Mouse (Mus musculus) neutrophil, adult 5-6 weeks (primary cell): ENCODE measurements around the gene Vapb. TPM values are rescaled to one million over a fixed set of nuclear protein-coding genes. Genes with fewer than 3 reads are reported as not detected.

Experiments used
- ATAC-seq: fragments of 151-379, 151-347 bp; 2 replicates; pipeline ENCODE4 v1.8.0; 2017; ENCODE audit warnings: mild to moderate bottlenecking, moderate TSS enrichment; ENCODE audit not compliant: insufficient number of reproducible peaks, poor library complexity, low FRiP score, severe bottlenecking; ENCODE audit errors: extremely low read depth
- total RNA-seq: library from RNA; stranded (forward); fragments of 200-1000 nt; gene quantifications from 2 replicates; pipeline ENCODE4 v1.2.3, GENCODE M21; 2017

Gene Vapb
- total RNA-seq, 1 experiment from 2014 or later: 68.0 TPM

- no peak for ATAC-seq
Observed at GRCm38 (mm10) chr2:173810036-173810850, 72.9 kb downstream of the Vapb start.

GRCm38 (mm10) chr2:173810851-173811130 is 73.5 kb downstream of the Vapb start:
- no peak for ATAC-seq

DNA sequence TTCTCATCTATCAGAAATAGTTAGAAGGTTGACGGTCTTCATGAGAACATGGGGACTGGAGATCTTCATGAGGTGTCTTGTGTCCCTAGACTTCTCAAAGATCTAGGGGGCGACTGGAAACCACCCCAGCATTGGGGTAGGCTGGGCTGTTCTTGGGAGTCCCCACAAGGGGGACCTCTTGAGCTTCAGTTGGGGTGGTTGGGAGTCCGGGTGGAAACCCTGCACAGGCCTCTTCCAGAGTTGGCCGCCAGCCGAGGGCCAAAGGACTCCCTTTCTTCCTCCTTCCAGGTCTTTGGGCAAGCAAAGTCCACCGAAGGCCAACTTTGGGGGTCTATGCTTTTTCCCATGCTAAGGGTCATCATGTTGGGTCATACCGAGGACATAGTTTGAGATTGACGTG is 74.5 kb downstream of the Vapb start:
- no peak for ATAC-seq

DNA sequence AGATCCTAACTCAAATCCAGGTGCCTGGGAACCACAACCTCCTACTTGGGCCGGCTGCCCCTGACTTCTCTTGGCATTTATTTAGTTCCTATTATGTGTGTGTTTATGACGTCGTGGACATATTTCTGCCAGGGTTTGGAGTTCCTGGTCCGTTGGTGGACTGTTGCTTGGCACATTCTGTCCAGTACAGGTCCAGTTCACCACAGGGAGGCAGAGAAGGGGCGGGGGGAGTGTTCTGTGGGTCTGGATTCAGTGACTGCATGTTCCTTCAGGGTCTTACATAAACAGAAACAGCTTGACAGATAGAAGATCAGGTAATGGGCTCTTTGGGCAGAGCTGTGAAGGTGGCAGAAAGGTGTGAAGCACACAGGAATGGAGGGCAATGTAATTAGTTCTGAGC is 75.8 kb downstream of the Vapb start:
- ATAC-seq: no peak

- no peak for ATAC-seq
Observed at GRCm38 (mm10) chr2:173826287-173826686, 89.0 kb downstream of the Vapb start.

DNA sequence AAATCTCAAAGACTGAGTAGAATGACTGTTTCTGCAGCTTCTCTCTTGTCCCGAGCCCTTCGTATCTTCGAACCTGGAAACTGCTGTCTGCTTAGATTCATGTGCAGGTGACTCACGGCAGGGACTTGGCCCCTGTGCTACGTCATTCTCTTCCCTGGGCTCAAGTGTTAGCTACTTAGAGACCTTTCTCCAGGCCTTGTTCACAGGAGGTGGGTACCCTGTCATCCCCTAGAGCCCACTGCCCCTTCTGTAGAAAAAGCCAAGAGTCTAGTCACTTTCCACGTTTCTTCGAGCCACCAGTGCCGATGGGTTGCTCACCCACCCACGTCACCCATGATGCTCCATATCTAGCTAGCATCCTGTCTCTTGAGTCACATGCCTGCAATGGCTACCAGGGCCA is 89.9 kb downstream of the Vapb start:
- no peak for ATAC-seq

DNA sequence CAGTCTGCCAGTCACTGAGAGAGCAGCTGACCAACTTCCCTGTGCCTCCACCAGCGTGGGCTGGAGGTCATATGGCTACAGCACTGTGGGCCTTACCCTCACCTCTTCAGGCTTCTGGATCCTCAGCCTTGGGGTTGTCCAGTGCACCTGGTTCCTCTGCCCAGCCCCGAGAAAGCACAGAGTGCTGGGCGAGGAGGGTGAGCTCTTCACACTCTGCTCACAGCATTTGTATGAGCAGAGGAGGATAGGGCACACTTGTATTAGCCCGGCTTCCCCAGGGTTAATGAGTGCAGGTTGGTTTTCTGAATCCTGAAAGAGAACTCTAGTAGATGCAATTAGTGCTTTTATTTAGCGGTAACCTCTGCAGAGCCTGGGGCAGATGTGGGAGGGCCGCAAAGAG is 90.8 kb downstream of the Vapb start:
- no peak for ATAC-seq

GRCm38 (mm10) chr2:173832828-173833492 is 95.6 kb downstream of the Vapb start:
- ATAC-seq: no peak

Other genes with a start within 250 kb of the Vapb start
- not detected in 2 replicates for gene 1700021F07Rik, start 214.9 kb upstream of the Vapb start, total RNA-seq
- gene Ankrd60, start 159.1 kb upstream of the Vapb start, total RNA-seq: not detected in 2 replicates
- 15.5 and 18.4 TPM in 2 replicates for gene Rab22a, start 77.8 kb upstream of the Vapb start, total RNA-seq
- gene 1700010B08Rik, start 18.1 kb upstream of the Vapb start, total RNA-seq: not detected in 2 replicates